8 mouse cellular contexts compared by ENCODE assay signal in genomic region chr11:53771001-53771744, GRCm38 (mm10). TPM values are rescaled to one million over a fixed set of nuclear protein-coding genes. Genes with fewer than 3 reads are reported as not detected.
DNase-seq lines count a peak whose midpoint lies in the region; ATAC-seq and TF ChIP-seq lines count a peak whose summit lies in the region.

No protein-coding gene starts in this region.

- H3K4me3 ChIP-seq in lung, embryonic 16.5 days (ENCODE audit: low read length): peak overlapping the region; percentile 83
- H3K4me3 ChIP-seq in forebrain, embryonic 11.5 days (ENCODE audit: low read depth, low read length): peak overlapping the region; percentile 65; the same call in 1 of the 2 replicates
- H3K4me3 ChIP-seq in intestine, postnatal 0 days (ENCODE audit: low read depth, low read length): peak overlapping the region; percentile 91
- H3K4me3 ChIP-seq in neural tube, embryonic 14.5 days (ENCODE audit: low read depth, low read length): no peak overlapping the region; the same call in 1 of the 2 replicates

- no peak for DNase-seq in lung, postnatal 14 days
- no peak for DNase-seq in forebrain, embryonic 11.5 days (ENCODE audit: low spot score)
- no peak for DNase-seq in gastrocnemius, postnatal 10 days
- DNase-seq in cerebellum, adult 9-10 months: no peak

- TF ChIP-seq CTCF in intestine, postnatal 0 days (IDR thresholded peaks at IDR 0.05; ENCODE audit: low read depth): no peak

- H3K4me2 ChIP-seq in lung, embryonic 16.5 days (ENCODE audit: low read depth, low read length): peak overlapping the region; percentile 61
- H3K4me2 ChIP-seq in forebrain, embryonic 11.5 days (ENCODE audit: low read depth, low read length, severe bottlenecking): peak overlapping the region; percentile 94; the same call in 1 of the 2 replicates
- peak overlapping the region; percentile 73 for H3K4me2 ChIP-seq in intestine, postnatal 0 days (replicated peaks; ENCODE audit: low read depth)
- H3K4me2 ChIP-seq in neural tube, embryonic 14.5 days (ENCODE audit: low read depth, low read length): peak overlapping the region; percentile 98; the same call in 1 of the 2 replicates

- peaks cover 12% of the 10 kb centered on the region for H3K4me1 ChIP-seq in lung, embryonic 16.5 days (replicated peaks; ENCODE audit: control insufficient read depth, insufficient read depth, low read length)
- peaks cover 3% of the 10 kb centered on the region; the same call in 1 of the 2 replicates for H3K4me1 ChIP-seq in forebrain, embryonic 11.5 days (replicated peaks; ENCODE audit: control insufficient read depth, insufficient read depth, low read length)
- 0 out of 2 replicates have a peak, but pooled peaks cover 3% of the 10 kb centered on the region for H3K4me1 ChIP-seq in intestine, postnatal 0 days (replicated peaks; ENCODE audit: control insufficient read depth, insufficient read depth, low read length)
- H3K4me1 ChIP-seq in neural tube, embryonic 14.5 days (ENCODE audit: control insufficient read depth, insufficient read depth, low read length): no peaks in the 10 kb centered on the region

- ATAC-seq in lung, embryonic 16.5 days (ENCODE audit: low read depth): no peak
- no peak for ATAC-seq in forebrain, embryonic 11.5 days (replicated peaks; ENCODE audit: low FRiP score)
- ATAC-seq in intestine, postnatal 0 days: no peak
- no peak for ATAC-seq in neural tube, embryonic 14.5 days (ENCODE audit: low read depth)
- no peak for ATAC-seq in erythroid progenitor cell, adult 5-6 weeks (replicated peaks; ENCODE audit: low FRiP score, poor library complexity, severe bottlenecking)

- H3K27ac ChIP-seq in lung, embryonic 16.5 days (ENCODE audit: low read length): no peak overlapping the region
- H3K27ac ChIP-seq in forebrain, embryonic 11.5 days (ENCODE audit: low read depth, low read length): no peak overlapping the region
- H3K27ac ChIP-seq in intestine, postnatal 0 days (ENCODE audit: low read depth, low read length): peak overlapping the region; percentile 97; the same call in 1 of the 2 replicates
- H3K27ac ChIP-seq in neural tube, embryonic 14.5 days (ENCODE audit: low read depth, low read length): no peak overlapping the region

- H3K9me3 ChIP-seq in lung, embryonic 16.5 days (ENCODE audit: control insufficient read depth, low read length): no peaks in the 10 kb centered on the region
- no peaks in the 10 kb centered on the region for H3K9me3 ChIP-seq in forebrain, embryonic 11.5 days (ENCODE audit: control insufficient read depth, low read length)
- no peaks in the 10 kb centered on the region for H3K9me3 ChIP-seq in intestine, postnatal 0 days (ENCODE audit: control insufficient read depth)
- no peaks in the 10 kb centered on the region for H3K9me3 ChIP-seq in neural tube, embryonic 14.5 days (ENCODE audit: control insufficient read depth, low read length)

- peaks cover 2% of the 10 kb centered on the region for H3K36me3 ChIP-seq in lung, embryonic 16.5 days (ENCODE audit: control insufficient read depth, insufficient read depth, low read length)
- no peaks in the 10 kb centered on the region for H3K36me3 ChIP-seq in forebrain, embryonic 11.5 days (ENCODE audit: control insufficient read depth, insufficient read depth, low read length)
- peaks cover 49% of the 10 kb centered on the region for H3K36me3 ChIP-seq in intestine, postnatal 0 days (ENCODE audit: control insufficient read depth, insufficient read depth)
- no peaks in the 10 kb centered on the region for H3K36me3 ChIP-seq in neural tube, embryonic 14.5 days (ENCODE audit: control insufficient read depth, insufficient read depth, low read length)

- peak overlapping the region; percentile 86 for H3K9ac ChIP-seq in lung, embryonic 16.5 days (ENCODE audit: low read length)
- H3K9ac ChIP-seq in forebrain, embryonic 11.5 days (ENCODE audit: low read length): no peak overlapping the region
- peak overlapping the region; percentile 92 for H3K9ac ChIP-seq in intestine, postnatal 0 days (ENCODE audit: low read depth, low read length)
- H3K9ac ChIP-seq in neural tube, embryonic 14.5 days (replicated peaks; ENCODE audit: low read depth, low read length): no peak overlapping the region

- H3K27me3 ChIP-seq in lung, embryonic 16.5 days (ENCODE audit: control insufficient read depth, insufficient read depth, low read depth, low read length): no peaks in the 10 kb centered on the region
- H3K27me3 ChIP-seq in forebrain, embryonic 11.5 days (ENCODE audit: control insufficient read depth, insufficient read depth, low read length): peaks cover 5% of the 10 kb centered on the region; the same call in 1 of the 2 replicates
- H3K27me3 ChIP-seq in intestine, postnatal 0 days (replicated peaks; ENCODE audit: control insufficient read depth, insufficient read depth, low read length): no peaks in the 10 kb centered on the region
- peaks cover 7% of the 10 kb centered on the region for H3K27me3 ChIP-seq in neural tube, embryonic 14.5 days (ENCODE audit: control insufficient read depth, insufficient read depth, low read length)

- WGBS in lung, embryonic 16.5 days: 74% methylated on average over 11 of the region's 11 CpGs
- whole genome bisulfite sequencing in forebrain, embryonic 11.5 days: 87% methylated on average over 11 of the region's 11 CpGs
- 43% methylated on average over 11 of the region's 11 CpGs for WGBS in intestine, postnatal 0 days
- WGBS in neural tube, embryonic 14.5 days: 81% methylated on average over 11 of the region's 11 CpGs

RNA-seq across cellular contexts. Expression of gene Irf1, which starts 1.4 kb away (rescaled TPM):
- 29.7 and 33.9 TPM in 2 replicates for polyA plus RNA-seq in lung, embryonic 16.5 days (2015; fragmentation: Nextera tagmentation; extraction: Ambion mirVana)
- polyA plus RNA-seq in forebrain, embryonic 11.5 days (2014; fragmentation: Nextera tagmentation; extraction: Ambion mirVana): 4.0 and 4.3 TPM in 2 replicates
- 64.3 and 76.1 TPM in 2 replicates for polyA plus RNA-seq in intestine, postnatal 0 days (2015; fragmentation: Nextera tagmentation; extraction: Ambion mirVana)
- polyA plus RNA-seq in neural tube, embryonic 14.5 days (2014; fragmentation: Nextera tagmentation; extraction: Ambion mirVana): 1.4 and 3.3 TPM in 2 replicates
- total RNA-seq in erythroid progenitor cell, adult 5-6 weeks (2015; ENCODE audit: low replicate concordance): 10.1 and 10.9 TPM in 2 replicates
- 7.2 and 38.7 TPM in 2 replicates for total RNA-seq in erythroid progenitor cell, adult 5-6 weeks (2017; ENCODE audit: low replicate concordance)
- 10 to 100 TPM in 1 of 2 experiments, 1 to 10 TPM in 1; 9.4 to 13.7 TPM for total RNA-seq in gastrocnemius, postnatal 10 days (2021)

RNA-seq across cellular contexts. Expression of gene Gm17334, which starts 1.8 kb away (rescaled TPM):
- 0.24 and 0.39 TPM in 2 replicates for polyA plus RNA-seq in lung, embryonic 16.5 days (2015; fragmentation: Nextera tagmentation; extraction: Ambion mirVana)
- polyA plus RNA-seq in forebrain, embryonic 11.5 days (2014; fragmentation: Nextera tagmentation; extraction: Ambion mirVana): not detected in 2 replicates
- 0.17 and 0.67 TPM in 2 replicates for polyA plus RNA-seq in intestine, postnatal 0 days (2015; fragmentation: Nextera tagmentation; extraction: Ambion mirVana)
- not detected in 2 replicates for polyA plus RNA-seq in neural tube, embryonic 14.5 days (2014; fragmentation: Nextera tagmentation; extraction: Ambion mirVana)
- total RNA-seq in erythroid progenitor cell, adult 5-6 weeks (2015; ENCODE audit: low replicate concordance): not detected in 2 replicates
- not detected in 2 replicates for total RNA-seq in erythroid progenitor cell, adult 5-6 weeks (2017; ENCODE audit: low replicate concordance)
- under 1 TPM; 0.26 to 0.70 TPM for total RNA-seq in gastrocnemius, postnatal 10 days (2021)

RNA-seq across cellular contexts. Expression of gene Il5, which starts 50.6 kb away (rescaled TPM):
- polyA plus RNA-seq in lung, embryonic 16.5 days (2015; fragmentation: Nextera tagmentation; extraction: Ambion mirVana): not detected in 2 replicates
- polyA plus RNA-seq in forebrain, embryonic 11.5 days (2014; fragmentation: Nextera tagmentation; extraction: Ambion mirVana): not detected in 2 replicates
- not detected in 2 replicates for polyA plus RNA-seq in intestine, postnatal 0 days (2015; fragmentation: Nextera tagmentation; extraction: Ambion mirVana)
- polyA plus RNA-seq in neural tube, embryonic 14.5 days (2014; fragmentation: Nextera tagmentation; extraction: Ambion mirVana): not detected in 2 replicates
- not detected in 2 replicates for total RNA-seq in erythroid progenitor cell, adult 5-6 weeks (2015; ENCODE audit: low replicate concordance)
- not detected in 2 replicates for total RNA-seq in erythroid progenitor cell, adult 5-6 weeks (2017; ENCODE audit: low replicate concordance)
- total RNA-seq in gastrocnemius, postnatal 10 days (2021): not detected

Comparison
In these comparisons a context has a peak if more than half of its experiments do, and no peak if none do; other contexts are left out.
1. H3K9ac ChIP-seq: peak in lung, embryonic 16.5 days (single experiment) and intestine, postnatal 0 days (single experiment); none in forebrain, embryonic 11.5 days (single experiment) and neural tube, embryonic 14.5 days (single experiment).
2. Peak in every context shown above with its lines, with median percentiles within 50 percentile points of each other: H3K4me2 ChIP-seq.